Mouse (Mus musculus): ENCODE measurements around the gene Bank1.

DNA sequence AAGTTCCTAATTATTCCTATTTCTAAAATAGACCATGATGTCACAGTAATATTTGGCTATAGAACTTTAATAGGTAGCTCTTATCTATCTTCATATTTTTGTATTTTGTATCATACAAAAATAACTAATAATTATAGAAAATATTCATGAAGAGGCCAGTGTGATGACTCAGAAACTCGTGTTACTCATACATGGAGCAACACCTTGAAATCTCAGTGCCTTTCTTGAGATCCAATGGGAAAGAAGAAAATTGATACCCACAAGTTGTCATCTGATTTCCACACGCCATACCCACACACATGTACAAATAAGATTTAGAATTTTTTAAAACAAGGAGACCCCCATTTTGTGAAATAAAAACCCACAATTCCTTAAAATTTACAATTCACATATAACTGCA lies 92.4 kb downstream of the Bank1 start:
- TF ChIP-seq CTCF (IDR thresholded peaks at IDR 0.05) (no peak), EP300 (IDR thresholded peaks at IDR 0.05) (no peak)

Measured in lung, postnatal 0 days (tissue).